Mouse (Mus musculus): ENCODE data around the gene 1700088E04Rik. TPM values are rescaled to one million over a fixed set of nuclear protein-coding genes. Genes with fewer than 3 reads are reported as not detected.

1700088E04Rik gene
- total and polyA plus RNA-seq, 3 experiments, result 1.8 to 3.8 (median 2.6) TPM

- H3K4me3 ChIP-seq, result no peak overlapping the region
- H3K36me3 ChIP-seq (ENCODE audit: control insufficient read depth, insufficient read depth, low read length), result 0 out of 2 replicates have a peak, but pooled peaks cover 2% of the 10 kb centered on the region
- DNase-seq, result peak in 1 of 2 experiments; percentile 77
- TF ChIP-seq POLR2A (IDR thresholded peaks at IDR 0.05; ENCODE audit: insufficient read depth, low read depth, low read length), result no peak
- TF ChIP-seq EP300 (IDR thresholded peaks at IDR 0.05; ENCODE audit: insufficient read depth, low read depth, low read length), result peak; percentile 91
- TF ChIP-seq CTCF (IDR thresholded peaks at IDR 0.05), result no peak
- WGBS, result 34% methylated on average over 6 of the region's 6 CpGs
- intact Hi-C loops (cut with DNase I), result no loop called here
- H3K27me3 ChIP-seq (ENCODE audit: control insufficient read depth, insufficient read depth, low read length), result no peaks in the 10 kb centered on the region
- peak overlapping the region; percentile 78 for H3K27ac ChIP-seq
- no peak overlapping the region for H3K9ac ChIP-seq (ENCODE audit: low read depth, low read length)
- H3K4me1 ChIP-seq (ENCODE audit: control insufficient read depth, insufficient read depth, low read length), result peaks cover 9% of the 10 kb centered on the region; the same call in 1 of the 2 replicates
- 0 out of 2 replicates have a peak, but pooled peaks cover 2% of the 10 kb centered on the region for H3K79me2 ChIP-seq (replicated peaks; ENCODE audit: control insufficient read depth, insufficient read depth, low read length)
Measured at GRCm38 (mm10) chr15:79123751-79124150, 17.3 kb downstream of the 1700088E04Rik start.

- no peak overlapping the region for H3K9ac ChIP-seq (ENCODE audit: low read depth, low read length)
- DNase-seq, result no peak
- peaks cover 9% of the 10 kb centered on the region; the same call in 1 of the 2 replicates for H3K4me1 ChIP-seq (ENCODE audit: control insufficient read depth, insufficient read depth, low read length)
- H3K27me3 ChIP-seq (ENCODE audit: control insufficient read depth, insufficient read depth, low read length), result no peaks in the 10 kb centered on the region
- H3K27ac ChIP-seq, result peak overlapping the region; percentile 23
- intact Hi-C loops (cut with DNase I), result no loop called here
- H3K36me3 ChIP-seq (ENCODE audit: control insufficient read depth, insufficient read depth, low read length), result peaks cover 2% of the 10 kb centered on the region; the same call in 1 of the 2 replicates
- no peak overlapping the region for H3K4me3 ChIP-seq
- TF ChIP-seq EP300 (IDR thresholded peaks at IDR 0.05; ENCODE audit: insufficient read depth, low read depth, low read length), result no peak
- TF ChIP-seq CTCF (IDR thresholded peaks at IDR 0.05), result 0 out of 2 replicates have a peak, but pooled peaks have one; percentile 8
- WGBS, result 70% methylated on average over 13 of the region's 13 CpGs
- H3K79me2 ChIP-seq (replicated peaks; ENCODE audit: control insufficient read depth, insufficient read depth, low read length), result 0 out of 2 replicates have a peak, but pooled peaks cover 2% of the 10 kb centered on the region
Measured at GRCm38 (mm10) chr15:79122546-79122945, 18.5 kb downstream of the 1700088E04Rik start.

- Histone ChIP-seq H3K4me1 (ENCODE audit: control insufficient read depth, insufficient read depth, low read length) (peaks cover 9% of the 10 kb centered on the region; the same call in 1 of the 2 replicates), H3K79me2 (replicated peaks; ENCODE audit: control insufficient read depth, insufficient read depth, low read length) (no peaks in the 10 kb centered on the region), H3K9ac (ENCODE audit: low read depth, low read length) (no peak overlapping the region), H3K27ac (peak overlapping the region; percentile 15; the same call in 1 of the 2 replicates), H3K36me3 (ENCODE audit: control insufficient read depth, insufficient read depth, low read length) (peaks cover 2% of the 10 kb centered on the region; the same call in 1 of the 2 replicates), H3K4me3 (no peak overlapping the region), H3K27me3 (ENCODE audit: control insufficient read depth, insufficient read depth, low read length) (no peaks in the 10 kb centered on the region)
- no peak for TF ChIP-seq POLR2A (IDR thresholded peaks at IDR 0.05; ENCODE audit: insufficient read depth, low read depth, low read length)
- TF ChIP-seq EP300 (IDR thresholded peaks at IDR 0.05; ENCODE audit: insufficient read depth, low read depth, low read length), result no peak
- no peak for TF ChIP-seq CTCF (IDR thresholded peaks at IDR 0.05)
- no peak for DNase-seq
- 58% methylated on average over 4 of the region's 4 CpGs for WGBS
- intact Hi-C loops (cut with DNase I), result no loop called here
Measured at GRCm38 (mm10) chr15:79122119-79122518, 18.9 kb downstream of the 1700088E04Rik start.

- peaks cover 13% of the 10 kb centered on the region for H3K4me1 ChIP-seq (ENCODE audit: control insufficient read depth, insufficient read depth, low read length)
- H3K4me3 ChIP-seq, result no peak overlapping the region
- H3K36me3 ChIP-seq (ENCODE audit: control insufficient read depth, insufficient read depth, low read length), result peaks cover 2% of the 10 kb centered on the region; the same call in 1 of the 2 replicates
- H3K27ac ChIP-seq, result no peak overlapping the region
- WGBS, result 74% methylated on average over 9 of the region's 9 CpGs
- H3K27me3 ChIP-seq (ENCODE audit: control insufficient read depth, insufficient read depth, low read length), result no peaks in the 10 kb centered on the region
- no peaks in the 10 kb centered on the region for H3K79me2 ChIP-seq (replicated peaks; ENCODE audit: control insufficient read depth, insufficient read depth, low read length)
- intact Hi-C loops (cut with DNase I), result no loop called here
- no peak overlapping the region for H3K9ac ChIP-seq (ENCODE audit: low read depth, low read length)
- TF ChIP-seq CTCF (IDR thresholded peaks at IDR 0.05), result no peak
- TF ChIP-seq EP300 (IDR thresholded peaks at IDR 0.05; ENCODE audit: insufficient read depth, low read depth, low read length), result no peak
- TF ChIP-seq POLR2A (IDR thresholded peaks at IDR 0.05; ENCODE audit: insufficient read depth, low read depth, low read length), result no peak
- no peak for DNase-seq
Measured at GRCm38 (mm10) chr15:79119491-79119890, 21.6 kb downstream of the 1700088E04Rik start.

GRCm38 (mm10) chr15:79115276-79115675 lies 25.8 kb downstream of the 1700088E04Rik start:
- H3K27me3 ChIP-seq (ENCODE audit: control insufficient read depth, insufficient read depth, low read length), result no peaks in the 10 kb centered on the region
- DNase-seq, result no peak
- peaks cover 2% of the 10 kb centered on the region for H3K79me2 ChIP-seq (replicated peaks; ENCODE audit: control insufficient read depth, insufficient read depth, low read length)
- no peak overlapping the region for H3K9ac ChIP-seq (ENCODE audit: low read depth, low read length)
- intact Hi-C loops (cut with DNase I), result no loop called here
- H3K27ac ChIP-seq, result no peak overlapping the region
- 12% methylated on average over 5 of the region's 5 CpGs for WGBS
- TF ChIP-seq EP300 (IDR thresholded peaks at IDR 0.05; ENCODE audit: insufficient read depth, low read depth, low read length), result 0 out of 2 replicates have a peak, but pooled peaks have one; percentile 9
- TF ChIP-seq POLR2A (IDR thresholded peaks at IDR 0.05; ENCODE audit: insufficient read depth, low read depth, low read length), result no peak
- no peak for TF ChIP-seq CTCF (IDR thresholded peaks at IDR 0.05)
- H3K4me3 ChIP-seq, result no peak overlapping the region
- H3K36me3 ChIP-seq (ENCODE audit: control insufficient read depth, insufficient read depth, low read length), result no peaks in the 10 kb centered on the region; the same call in 1 of the 2 replicates
- H3K4me1 ChIP-seq (ENCODE audit: control insufficient read depth, insufficient read depth, low read length), result peaks cover 10% of the 10 kb centered on the region

GRCm38 (mm10) chr15:79111774-79112173 lies 29.3 kb downstream of the 1700088E04Rik start:
- H3K36me3 ChIP-seq (ENCODE audit: control insufficient read depth, insufficient read depth, low read length), result no peaks in the 10 kb centered on the region
- peak overlapping the region; percentile 67 for H3K27ac ChIP-seq

More at GRCm38 (mm10) chr15:79111774-79112173, 29.3 kb downstream of the 1700088E04Rik start:
- Histone ChIP-seq H3K4me3 (no peak overlapping the region), H3K79me2 (replicated peaks; ENCODE audit: control insufficient read depth, insufficient read depth, low read length) (peaks cover 7% of the 10 kb centered on the region), H3K9ac (ENCODE audit: low read depth, low read length) (peak overlapping the region; percentile 40), H3K4me1 (ENCODE audit: control insufficient read depth, insufficient read depth, low read length) (peaks cover 12% of the 10 kb centered on the region), H3K27me3 (ENCODE audit: control insufficient read depth, insufficient read depth, low read length) (no peaks in the 10 kb centered on the region)
- TF ChIP-seq EP300 (IDR thresholded peaks at IDR 0.05; ENCODE audit: insufficient read depth, low read depth, low read length), result 0 out of 2 replicates have a peak, but pooled peaks have one; percentile 37
- peak; percentile 37; the same call in 1 of the 2 replicates for TF ChIP-seq POLR2A (IDR thresholded peaks at IDR 0.05; ENCODE audit: insufficient read depth, low read depth, low read length)
- no peak for TF ChIP-seq CTCF (IDR thresholded peaks at IDR 0.05)
- intact Hi-C loops (cut with DNase I), result loop anchor here (2.0 kb wide), 1 partner anchor 15 kb away; no protein-coding TSS in a partner anchor
- peak in 1 of 2 experiments; percentile 57 for DNase-seq
- WGBS, result 54% methylated on average over 4 of the region's 4 CpGs
